Mouse (Mus musculus): ENCODE data around the gene Atrnl1. TPM values are rescaled to one million over a fixed set of nuclear protein-coding genes. Genes with fewer than 3 reads are reported as not detected.

Atrnl1 gene
- polyA plus RNA-seq, 1 experiment from 2014 or later, result 4.5 TPM

DNA sequence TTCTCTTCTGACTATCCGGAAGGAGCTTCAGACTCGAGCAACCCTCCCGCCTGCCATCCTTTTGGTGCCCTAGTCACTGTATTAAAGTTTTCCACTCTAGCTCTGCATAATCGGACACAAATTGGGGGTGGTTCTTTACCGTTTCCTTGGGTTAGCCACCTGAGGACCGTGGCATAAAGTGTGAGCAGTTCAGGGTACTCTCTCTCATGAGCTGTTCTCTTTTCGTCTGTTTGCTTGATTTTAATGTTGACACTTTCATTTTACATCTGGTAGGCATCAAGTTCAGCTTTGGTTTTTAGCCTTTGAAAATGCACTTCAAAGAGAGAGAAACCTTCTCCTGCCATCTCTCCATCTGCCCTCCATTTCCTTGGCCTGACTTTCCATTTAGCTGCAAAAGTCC lies 484.9 kb downstream of the Atrnl1 start:
- 82% methylated on average over 7 of the region's 7 CpGs for WGBS
- DNase-seq (ENCODE audit: low spot score), result no peak
- H3K27ac ChIP-seq, result no peak overlapping the region

DNA sequence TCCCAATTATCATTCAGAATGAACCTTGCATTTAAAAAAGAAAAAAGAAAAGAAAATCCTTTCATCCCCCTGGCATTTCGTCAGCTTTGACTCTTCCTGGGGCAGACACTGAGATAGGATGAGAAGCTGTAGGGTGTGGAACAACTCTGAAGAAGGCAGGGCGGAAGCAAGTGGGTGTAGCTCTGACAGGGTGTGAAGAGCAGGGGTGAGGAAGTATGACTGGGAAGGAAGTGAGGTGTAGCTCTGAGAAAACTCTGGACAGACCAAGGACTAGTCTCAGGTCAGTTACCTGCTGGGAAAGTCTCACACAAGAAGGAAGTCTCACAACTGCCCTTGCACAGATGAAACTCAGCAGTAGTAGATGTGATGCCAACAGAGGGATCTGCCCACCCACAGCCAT lies 486.4 kb downstream of the Atrnl1 start:
- Histone ChIP-seq H3K4me1 (replicated peaks) (no peaks in the 10 kb centered on the region), H3K4me3 (no peak overlapping the region), H3K36me3 (no peaks in the 10 kb centered on the region), H3K27ac (no peak overlapping the region), H3K9me3 (no peaks in the 10 kb centered on the region), H3K27me3 (ENCODE audit: insufficient read depth, poor library complexity, severe bottlenecking) (0 out of 2 replicates have a peak, but pooled peaks cover 4% of the 10 kb centered on the region)
- DNase-seq (ENCODE audit: low spot score), result no peak
- 85% methylated on average over 2 of the region's 2 CpGs for WGBS

More for the DNA sequence above, 484.9 kb downstream of the Atrnl1 start:
- Histone ChIP-seq H3K4me1 (replicated peaks) (no peaks in the 10 kb centered on the region), H3K4me3 (no peak overlapping the region), H3K36me3 (no peaks in the 10 kb centered on the region), H3K9me3 (no peaks in the 10 kb centered on the region), H3K27me3 (ENCODE audit: insufficient read depth, poor library complexity, severe bottlenecking) (no peaks in the 10 kb centered on the region)

DNA sequence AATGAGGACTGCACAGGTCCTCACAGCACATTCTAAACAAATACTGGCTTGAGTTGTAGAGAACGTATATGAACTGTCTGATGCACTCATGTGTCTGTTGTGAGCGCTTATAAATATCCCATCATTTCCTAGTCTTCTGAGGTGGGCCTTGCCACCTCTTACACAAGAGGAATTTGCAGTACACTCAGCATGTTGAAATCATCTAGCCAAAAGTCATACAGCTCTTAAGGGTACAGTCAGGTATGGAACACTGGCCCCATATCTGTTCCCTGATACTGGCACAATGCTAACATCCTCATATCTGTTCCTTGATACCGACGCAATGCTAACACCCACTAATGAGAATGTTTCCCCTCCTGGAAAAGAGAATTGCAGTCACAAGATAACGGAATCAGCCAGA lies 488.7 kb downstream of the Atrnl1 start:
- peaks cover 4% of the 10 kb centered on the region; the same call in 1 of the 2 replicates for H3K27me3 ChIP-seq (ENCODE audit: insufficient read depth, poor library complexity, severe bottlenecking)
- no peaks in the 10 kb centered on the region for H3K36me3 ChIP-seq
- no peaks in the 10 kb centered on the region for H3K9me3 ChIP-seq
- 91% methylated on average over 5 of the region's 5 CpGs for WGBS
- DNase-seq (ENCODE audit: low spot score), result no peak
- no peak overlapping the region for H3K4me3 ChIP-seq
- peaks cover 7% of the 10 kb centered on the region; the same call in 1 of the 2 replicates for H3K4me1 ChIP-seq (replicated peaks)
- no peak overlapping the region for H3K27ac ChIP-seq

DNA sequence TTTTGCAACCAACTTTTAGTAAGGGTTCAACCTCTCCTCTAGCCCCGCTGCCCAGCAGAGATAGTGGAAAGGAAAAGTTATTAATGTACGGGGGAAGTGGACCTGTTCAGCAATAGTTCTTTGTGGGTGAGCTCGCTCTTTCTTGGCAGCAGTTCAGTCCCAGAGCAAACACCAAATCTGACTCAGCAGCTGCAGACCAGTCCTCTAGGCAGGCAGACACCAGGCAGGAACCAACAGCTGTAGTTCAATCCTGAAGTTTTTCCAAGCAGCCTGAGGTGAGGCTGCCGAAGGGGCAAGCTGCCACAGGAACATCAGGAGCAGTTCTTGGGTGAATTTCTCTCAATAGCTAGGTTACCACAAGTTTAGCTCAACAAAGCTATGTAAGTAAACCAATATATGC lies 489.5 kb downstream of the Atrnl1 start:
- Histone ChIP-seq H3K4me3 (no peak overlapping the region), H3K27me3 (ENCODE audit: insufficient read depth, poor library complexity, severe bottlenecking) (peaks cover 5% of the 10 kb centered on the region; the same call in 1 of the 2 replicates), H3K36me3 (no peaks in the 10 kb centered on the region), H3K27ac (no peak overlapping the region), H3K4me1 (replicated peaks) (peaks cover 7% of the 10 kb centered on the region; the same call in 1 of the 2 replicates), H3K9me3 (no peaks in the 10 kb centered on the region)
- 92% methylated on average over 4 of the region's 4 CpGs for WGBS
- no peak for DNase-seq (ENCODE audit: low spot score)

DNA sequence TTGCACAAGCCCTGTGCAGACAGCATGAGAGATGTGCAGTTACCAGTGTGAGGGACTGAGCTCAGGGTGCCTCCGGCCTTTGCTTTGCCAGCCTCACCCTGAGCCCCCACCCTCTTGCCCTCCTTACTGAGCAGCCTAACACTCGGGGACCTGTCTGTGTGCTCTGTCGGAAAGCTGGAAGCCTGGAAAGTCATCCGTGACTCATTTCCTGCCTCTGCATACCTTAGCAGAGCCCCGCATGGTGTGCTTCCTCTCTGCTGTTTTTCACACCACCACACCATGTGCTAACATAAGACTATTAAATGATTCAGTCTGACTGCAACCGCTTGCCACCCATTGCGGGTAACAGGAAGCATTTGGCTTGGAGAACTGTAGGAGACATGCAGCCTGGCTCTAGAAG lies 493.7 kb downstream of the Atrnl1 start:
- peaks cover 13% of the 10 kb centered on the region; the same call in 1 of the 2 replicates for H3K27me3 ChIP-seq (ENCODE audit: insufficient read depth, poor library complexity, severe bottlenecking)

DNA sequence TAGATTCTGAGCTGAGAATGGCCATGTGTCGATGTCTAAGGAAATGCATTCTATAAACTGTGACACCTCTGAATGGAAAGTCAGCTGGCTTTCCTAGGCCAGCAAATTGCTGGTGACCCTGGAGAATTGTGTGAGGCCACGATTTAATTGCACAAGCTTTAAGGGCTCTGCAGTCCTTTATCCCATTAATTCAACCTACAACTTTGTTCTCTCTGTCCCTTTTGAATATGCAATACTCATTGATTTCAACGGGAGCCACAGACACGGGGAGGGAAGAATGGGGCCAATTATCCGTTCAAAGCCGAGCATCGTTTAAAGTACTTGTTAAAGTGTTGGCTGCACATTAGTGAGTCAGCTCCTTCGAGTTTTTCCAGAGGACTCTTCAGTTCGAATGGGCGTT lies 496.8 kb downstream of the Atrnl1 start:
- 61% methylated on average over 10 of the region's 10 CpGs for WGBS
- no peaks in the 10 kb centered on the region for H3K36me3 ChIP-seq
- no peaks in the 10 kb centered on the region for H3K9me3 ChIP-seq
- H3K27me3 ChIP-seq (ENCODE audit: insufficient read depth, poor library complexity, severe bottlenecking), result peaks cover 9% of the 10 kb centered on the region; the same call in 1 of the 2 replicates
- DNase-seq (ENCODE audit: low spot score), result no peak
- H3K4me1 ChIP-seq (replicated peaks), result peaks cover 28% of the 10 kb centered on the region
- no peak overlapping the region for H3K4me3 ChIP-seq
- H3K27ac ChIP-seq, result no peak overlapping the region

More for the DNA sequence above, 493.7 kb downstream of the Atrnl1 start:
- WGBS, result 70% methylated on average over 7 of the region's 7 CpGs
- no peak for DNase-seq (ENCODE audit: low spot score)
- Histone ChIP-seq H3K4me3 (no peak overlapping the region), H3K9me3 (no peaks in the 10 kb centered on the region), H3K27ac (no peak overlapping the region; the same call in 1 of the 2 replicates), H3K36me3 (no peaks in the 10 kb centered on the region), H3K4me1 (replicated peaks) (peaks cover 19% of the 10 kb centered on the region)

DNA sequence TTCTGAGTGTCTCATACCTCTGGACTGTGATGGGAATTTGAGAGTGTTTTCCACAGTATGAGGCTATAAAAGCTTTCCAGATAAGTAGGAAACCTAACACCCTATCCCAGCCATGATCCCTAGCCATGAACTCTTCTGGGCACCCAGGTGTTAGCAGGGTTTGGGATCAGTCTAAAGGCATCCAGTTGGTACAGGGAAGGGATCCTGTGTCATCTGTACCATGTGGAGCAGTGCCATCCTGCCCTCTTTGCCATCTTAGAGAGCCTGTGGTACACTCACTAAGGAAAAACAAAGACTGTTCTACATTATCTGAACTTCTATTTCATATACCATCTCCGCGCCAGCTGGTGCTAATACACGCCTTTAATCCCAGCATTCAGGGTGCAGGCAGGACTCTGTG lies 499.7 kb downstream of the Atrnl1 start:
- no peak overlapping the region for H3K4me3 ChIP-seq
- H3K36me3 ChIP-seq, result no peaks in the 10 kb centered on the region
- H3K9me3 ChIP-seq, result no peaks in the 10 kb centered on the region
- peaks cover 7% of the 10 kb centered on the region; the same call in 1 of the 2 replicates for H3K27me3 ChIP-seq (ENCODE audit: insufficient read depth, poor library complexity, severe bottlenecking)
- H3K27ac ChIP-seq, result no peak overlapping the region
- DNase-seq (ENCODE audit: low spot score), result no peak
- WGBS, result 97% methylated on average over 3 of the region's 3 CpGs
- H3K4me1 ChIP-seq (replicated peaks), result peaks cover 30% of the 10 kb centered on the region

DNA sequence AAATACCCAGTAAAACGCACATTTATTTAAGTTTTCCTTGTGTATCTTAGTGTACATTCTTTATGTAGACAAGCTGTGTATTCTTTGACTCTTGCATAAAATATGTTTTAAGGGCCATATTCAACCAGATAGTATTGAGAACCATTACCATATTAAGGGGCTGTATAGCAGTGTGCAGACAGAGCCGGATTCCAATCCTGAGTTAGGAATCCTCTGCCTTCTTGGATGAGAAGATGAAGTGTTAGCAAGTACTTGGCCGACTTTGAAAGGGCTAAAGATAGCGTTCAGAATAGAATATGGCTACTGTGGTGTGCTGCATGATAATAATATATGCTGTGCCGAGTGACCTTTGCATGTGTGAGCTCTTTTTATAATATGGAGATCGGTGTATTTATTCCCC lies 500.5 kb downstream of the Atrnl1 start:
- DNase-seq (ENCODE audit: low spot score), result no peak
- H3K27me3 ChIP-seq (ENCODE audit: insufficient read depth, poor library complexity, severe bottlenecking), result no peaks in the 10 kb centered on the region; the same call in 1 of the 2 replicates
- H3K36me3 ChIP-seq, result no peaks in the 10 kb centered on the region
- no peaks in the 10 kb centered on the region for H3K9me3 ChIP-seq
- no peak overlapping the region for H3K4me3 ChIP-seq
- no peak overlapping the region for H3K27ac ChIP-seq
- WGBS, result 93% methylated on average over 6 of the region's 6 CpGs
- peaks cover 30% of the 10 kb centered on the region for H3K4me1 ChIP-seq (replicated peaks)

DNA sequence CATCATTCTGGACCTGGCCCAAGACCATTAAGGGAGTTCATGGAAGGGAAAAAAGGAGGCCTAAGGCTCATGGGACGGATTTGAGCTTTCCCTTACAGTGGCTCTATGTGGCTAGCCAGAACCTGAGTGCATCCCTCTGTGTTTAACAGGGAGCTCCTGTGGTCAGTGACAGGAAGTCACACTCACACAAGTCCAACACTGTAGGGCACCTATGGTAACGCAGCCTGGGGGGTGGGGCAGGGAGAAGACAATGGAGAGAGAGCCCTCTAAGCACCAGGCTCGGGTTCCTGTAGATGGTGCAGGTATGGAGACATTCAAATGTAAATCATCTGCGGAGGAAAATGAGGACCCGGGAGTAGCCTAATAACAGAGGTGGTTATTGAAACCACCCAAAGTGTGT lies 501.3 kb downstream of the Atrnl1 start:
- no peak for DNase-seq (ENCODE audit: low spot score)
- H3K4me1 ChIP-seq (replicated peaks), result peaks cover 26% of the 10 kb centered on the region
- H3K27ac ChIP-seq, result no peak overlapping the region
- no peaks in the 10 kb centered on the region for H3K9me3 ChIP-seq
- H3K27me3 ChIP-seq (ENCODE audit: insufficient read depth, poor library complexity, severe bottlenecking), result no peaks in the 10 kb centered on the region; the same call in 1 of the 2 replicates
- 48% methylated on average over 5 of the region's 5 CpGs for WGBS
- H3K4me3 ChIP-seq, result no peak overlapping the region
- H3K36me3 ChIP-seq, result no peaks in the 10 kb centered on the region

DNA sequence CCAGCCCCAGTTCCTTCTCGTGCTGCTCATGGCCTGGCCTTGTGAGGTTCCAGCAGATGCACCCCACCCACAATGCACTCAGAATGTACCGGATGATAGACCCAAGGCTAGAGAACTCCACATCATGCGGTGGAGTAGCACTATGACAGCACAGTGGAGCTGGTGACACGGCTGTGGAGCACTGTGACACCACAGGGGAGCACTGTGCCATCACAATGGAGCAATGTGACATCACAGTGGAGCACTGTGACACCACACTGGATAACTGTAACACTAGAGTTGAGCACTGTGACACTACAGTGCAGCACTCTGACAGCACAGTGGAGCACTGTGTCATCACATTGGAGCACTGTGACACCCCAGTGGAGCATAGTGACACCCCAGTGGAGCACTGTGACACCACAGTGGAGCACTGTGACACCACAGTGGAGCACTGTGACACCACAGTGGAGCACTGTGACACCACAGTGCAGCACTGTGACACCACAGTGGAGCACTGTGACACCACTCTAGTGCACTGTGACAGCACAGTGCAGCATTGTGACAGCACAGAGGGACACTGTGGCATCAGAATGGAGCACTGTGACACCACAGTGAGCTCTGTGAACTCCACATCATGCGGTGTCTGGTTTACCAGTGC lies 502.4 kb downstream of the Atrnl1 start:
- no peak for DNase-seq (ENCODE audit: low spot score)
- Histone ChIP-seq H3K4me1 (replicated peaks) (peaks cover 18% of the 10 kb centered on the region), H3K9me3 (no peaks in the 10 kb centered on the region), H3K4me3 (no peak overlapping the region), H3K36me3 (no peaks in the 10 kb centered on the region), H3K27ac (no peak overlapping the region), H3K27me3 (ENCODE audit: insufficient read depth, poor library complexity, severe bottlenecking) (no peaks in the 10 kb centered on the region; the same call in 1 of the 2 replicates)
- 75% methylated on average over 5 of the region's 5 CpGs for WGBS

DNA sequence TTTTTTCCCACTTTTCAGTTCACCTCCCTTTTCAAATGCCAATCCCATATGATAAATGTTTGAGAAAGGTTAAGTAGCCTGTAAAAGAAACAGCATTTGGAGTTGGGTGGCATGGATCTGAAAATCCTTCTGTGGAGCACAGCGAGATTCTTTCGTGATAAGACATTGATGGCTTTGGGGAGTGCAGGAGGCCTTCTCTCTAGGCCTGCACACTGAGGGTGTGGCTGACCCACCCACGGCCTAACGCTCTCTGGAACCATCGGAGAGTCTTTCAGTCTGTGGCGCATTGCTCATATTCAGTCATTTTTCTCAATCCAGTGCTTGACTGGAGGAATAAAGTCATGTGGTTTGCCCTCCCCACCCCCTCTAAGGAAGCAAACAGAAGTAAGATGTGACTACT lies 506.8 kb downstream of the Atrnl1 start:
- Histone ChIP-seq H3K36me3 (no peaks in the 10 kb centered on the region), H3K27me3 (ENCODE audit: insufficient read depth, poor library complexity, severe bottlenecking) (no peaks in the 10 kb centered on the region), H3K9me3 (no peaks in the 10 kb centered on the region), H3K4me1 (replicated peaks) (peaks cover 33% of the 10 kb centered on the region), H3K27ac (no peak overlapping the region), H3K4me3 (no peak overlapping the region)
- 94% methylated on average over 6 of the region's 6 CpGs for WGBS
- no peak for DNase-seq (ENCODE audit: low spot score)

DNA sequence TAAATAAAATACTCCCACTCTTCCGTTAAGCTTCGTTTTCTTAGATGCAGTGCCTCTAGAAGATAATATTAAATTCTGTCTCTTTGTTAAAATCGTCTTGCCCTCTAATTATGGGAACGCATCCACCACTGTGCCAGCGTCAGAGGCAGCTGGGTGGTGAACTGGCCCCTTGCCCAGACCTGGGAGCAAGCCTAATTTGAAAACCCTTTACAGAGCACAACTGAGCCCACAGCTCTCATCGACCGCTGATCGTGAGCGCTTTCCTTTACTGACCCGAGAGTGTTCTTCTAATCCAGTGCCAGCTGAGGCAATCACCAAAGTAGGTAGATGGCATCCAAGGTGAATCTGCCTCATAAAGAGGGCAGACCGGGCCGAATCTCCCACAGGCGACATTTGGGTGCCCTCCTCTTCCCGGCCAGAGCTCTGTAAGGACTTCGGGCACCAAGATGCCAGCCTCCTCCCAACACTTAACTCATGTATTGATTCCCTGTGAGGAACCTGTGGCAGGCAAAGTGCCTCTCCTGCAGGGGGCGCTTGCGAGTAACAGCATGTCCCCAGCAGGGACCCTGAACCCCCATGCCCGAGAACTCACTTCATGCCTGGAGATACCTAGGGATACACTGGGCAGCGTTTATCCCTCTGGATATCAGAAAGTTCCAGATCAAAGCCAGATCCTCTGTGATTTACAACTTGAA lies 507.5 kb downstream of the Atrnl1 start:
- Histone ChIP-seq H3K4me3 (no peak overlapping the region), H3K9me3 (no peaks in the 10 kb centered on the region), H3K27me3 (ENCODE audit: insufficient read depth, poor library complexity, severe bottlenecking) (no peaks in the 10 kb centered on the region), H3K4me1 (replicated peaks) (peaks cover 26% of the 10 kb centered on the region), H3K36me3 (no peaks in the 10 kb centered on the region), H3K27ac (no peak overlapping the region)
- WGBS, result 94% methylated on average over 19 of the region's 19 CpGs
- no peak for DNase-seq (ENCODE audit: low spot score)

DNA sequence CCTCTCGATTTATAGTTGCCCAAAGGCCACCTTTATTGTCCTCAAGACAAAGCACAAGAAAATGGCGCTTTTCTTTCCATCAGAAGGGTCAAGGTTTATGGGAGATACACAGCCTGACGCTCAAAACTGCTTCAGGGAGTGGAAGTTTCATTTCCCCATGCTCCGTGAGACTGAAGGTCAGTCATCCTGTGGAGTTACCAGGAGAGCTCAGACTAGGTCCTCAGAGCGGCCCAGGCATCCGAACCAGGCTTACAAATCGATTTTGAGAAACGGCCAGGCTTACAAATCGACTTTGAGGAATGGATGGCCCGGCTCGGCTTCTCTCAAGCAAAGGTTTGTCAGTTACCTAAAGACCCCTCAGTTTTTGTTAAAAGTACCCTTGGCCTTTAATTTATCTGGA lies 508.0 kb downstream of the Atrnl1 start:
- Histone ChIP-seq H3K9me3 (no peaks in the 10 kb centered on the region), H3K4me1 (replicated peaks) (peaks cover 24% of the 10 kb centered on the region), H3K27me3 (ENCODE audit: insufficient read depth, poor library complexity, severe bottlenecking) (no peaks in the 10 kb centered on the region), H3K4me3 (no peak overlapping the region), H3K27ac (no peak overlapping the region), H3K36me3 (no peaks in the 10 kb centered on the region)
- no peak for DNase-seq (ENCODE audit: low spot score)
- 87% methylated on average over 11 of the region's 11 CpGs for WGBS
